Mouse (Mus musculus) embryonic facial prominence, embryonic 14.5 days (tissue): ENCODE measurements around the gene Megf6. TPM values are rescaled to one million over a fixed set of nuclear protein-coding genes. Genes with fewer than 3 reads are reported as not detected.

Source experiments
- ATAC-seq: fragments of 200-750 bp; cut with Nextera tagmentation; 2 replicates; pipeline ENCODE4 v1.8.0; 2017; ENCODE audit warnings: low read depth, moderate number of reproducible peaks, moderate TSS enrichment
- DNase-seq: peaks from one replicate; pipeline ENCODE4 v3.0.0-alpha.2; 2015; ENCODE audit warnings: low spot score
- H3K27ac ChIP-seq: fragments of 300-500 bp; sonication (generic); replicated peaks from 2 replicates; pipeline ENCODE4 v1.5.1; 2014; ENCODE audit warnings: low read depth, mild to moderate bottlenecking, low read length, moderate library complexity
- H3K27me3 ChIP-seq: fragments of 300-500 bp; sonication (generic); replicated peaks from 2 replicates; pipeline ENCODE4 v1.6.1; 2014; ENCODE audit warnings: low read length; ENCODE audit not compliant: control insufficient read depth, insufficient read depth
- H3K36me3 ChIP-seq: fragments of 300-500 bp; sonication (generic); 2 replicates; pipeline ENCODE4 v1.6.1; 2014; ENCODE audit warnings: low read length, mixed read lengths; ENCODE audit not compliant: control insufficient read depth, insufficient read depth
- H3K4me1 ChIP-seq: fragments of 300-500 bp; sonication (generic); 2 replicates; pipeline ENCODE4 v1.6.1; 2014; ENCODE audit warnings: antibody characterized with exemption, low read length; ENCODE audit not compliant: control insufficient read depth, insufficient read depth
- H3K4me2 ChIP-seq: fragments of 300-500 bp; sonication (generic); 2 replicates; pipeline ENCODE4 v1.6.1; 2014; ENCODE audit warnings: low read depth, mild to moderate bottlenecking, low read length, moderate library complexity, mixed read lengths
- H3K4me3 ChIP-seq: fragments of 300-500 bp; sonication (generic); 2 replicates; pipeline ENCODE4 v1.5.1; 2014; ENCODE audit warnings: low read depth, mild to moderate bottlenecking, low read length
- H3K9ac ChIP-seq: fragments of 300-500 bp; sonication (generic); 2 replicates; pipeline ENCODE4 v1.6.1; 2014; ENCODE audit warnings: low read depth, mild to moderate bottlenecking, low read length, moderate library complexity, mixed read lengths
- H3K9me3 ChIP-seq: fragments of 300-500 bp; sonication (generic); 2 replicates; pipeline ENCODE4 v1.6.1; 2016; ENCODE audit warnings: low read length; ENCODE audit not compliant: control insufficient read depth
- WGBS: fragments of 180-500 bp; shearing (Covaris S2); extraction: QIAGEN DNeasy Blood & Tissue Kit; methylation state at CpG from one replicate; pipeline ENCODE4 v1.1.7; 2014; 5-methylcytosine and 5-hydroxymethylcytosine counted together
- polyA plus RNA-seq: library from polyadenylated mRNA; unstranded; fragments of >200 nt; fragmentation: Nextera tagmentation; extraction: Ambion mirVana; gene quantifications from 2 replicates; pipeline ENCODE4 v1.2.1, GENCODE M21; 2014

The Megf6 gene
- polyA plus RNA-seq, 1 experiment from 2014 or later, result 91.2 TPM

- Histone ChIP-seq H3K27ac (0 out of 2 replicates have a peak overlapping the region, but pooled peaks have one; percentile 63), H3K27me3 (no peaks in the 10 kb centered on the region), H3K4me1 (peaks cover 38% of the 10 kb centered on the region; the same call in 1 of the 2 replicates), H3K9ac (no peak overlapping the region), H3K4me2 (no peak overlapping the region), H3K4me3 (no peak overlapping the region), H3K36me3 (no peaks in the 10 kb centered on the region), H3K9me3 (no peaks in the 10 kb centered on the region)
- peak; percentile 59 for DNase-seq
- 60% methylated on average over 13 of the region's 13 CpGs for WGBS
- 0 out of 2 replicates have a peak, but pooled peaks have one; percentile 10 for ATAC-seq
Measured at GRCm38 (mm10) chr4:154211459-154211858, 40.9 kb downstream of the Megf6 start.

- H3K4me1 ChIP-seq, result peaks cover 50% of the 10 kb centered on the region
- WGBS, result 48% methylated on average over 7 of the region's 7 CpGs
- no peaks in the 10 kb centered on the region for H3K27me3 ChIP-seq
- H3K36me3 ChIP-seq, result no peaks in the 10 kb centered on the region
- ATAC-seq (no peak), DNase-seq (no peak)
- H3K9ac ChIP-seq, result peak overlapping the region; percentile 34; the same call in 1 of the 2 replicates
- H3K4me3 ChIP-seq, result no peak overlapping the region
- H3K4me2 ChIP-seq, result no peak overlapping the region
- H3K27ac ChIP-seq, result peak overlapping the region; percentile 61; the same call in 1 of the 2 replicates
- H3K9me3 ChIP-seq, result no peaks in the 10 kb centered on the region
Measured at GRCm38 (mm10) chr4:154213586-154213985, 43.1 kb downstream of the Megf6 start.

GRCm38 (mm10) chr4:154214075-154214474 is 43.5 kb downstream of the Megf6 start:
- Histone ChIP-seq H3K27ac (peak overlapping the region; percentile 61; the same call in 1 of the 2 replicates), H3K4me1 (peaks cover 54% of the 10 kb centered on the region), H3K36me3 (no peaks in the 10 kb centered on the region), H3K4me3 (no peak overlapping the region), H3K9ac (no peak overlapping the region), H3K9me3 (no peaks in the 10 kb centered on the region), H3K4me2 (no peak overlapping the region), H3K27me3 (no peaks in the 10 kb centered on the region)
- ATAC-seq, result no peak
- no peak for DNase-seq
- 12% methylated on average over 4 of the region's 5 CpGs for WGBS

- 23% methylated on average over 7 of the region's 7 CpGs for WGBS
- no peak overlapping the region for H3K4me2 ChIP-seq
- DNase-seq (peak; percentile 82), ATAC-seq (peak; percentile 70)
- H3K4me1 ChIP-seq, result peaks cover 46% of the 10 kb centered on the region
- H3K9ac ChIP-seq, result 0 out of 2 replicates have a peak overlapping the region, but pooled peaks have one; percentile 10
- no peaks in the 10 kb centered on the region for H3K27me3 ChIP-seq
- no peaks in the 10 kb centered on the region for H3K9me3 ChIP-seq
- no peak overlapping the region for H3K4me3 ChIP-seq
- no peaks in the 10 kb centered on the region for H3K36me3 ChIP-seq
- peak overlapping the region; percentile 76; the same call in 1 of the 2 replicates for H3K27ac ChIP-seq
Measured at GRCm38 (mm10) chr4:154217711-154218350, 47.3 kb downstream of the Megf6 start.

GRCm38 (mm10) chr4:154222773-154223172 is 52.2 kb downstream of the Megf6 start:
- no peak overlapping the region for H3K9ac ChIP-seq
- H3K4me3 ChIP-seq, result no peak overlapping the region
- no peak for ATAC-seq
- no peaks in the 10 kb centered on the region for H3K27me3 ChIP-seq
- H3K9me3 ChIP-seq, result no peaks in the 10 kb centered on the region
- WGBS, result 67% methylated on average over 6 of the region's 6 CpGs
- no peaks in the 10 kb centered on the region for H3K36me3 ChIP-seq
- peaks cover 62% of the 10 kb centered on the region for H3K4me1 ChIP-seq
- DNase-seq, result no peak
- H3K4me2 ChIP-seq, result no peak overlapping the region
- H3K27ac ChIP-seq, result 0 out of 2 replicates have a peak overlapping the region, but pooled peaks have one; percentile 89

- H3K27ac ChIP-seq, result peak overlapping the region; percentile 89
- no peaks in the 10 kb centered on the region for H3K27me3 ChIP-seq
- no peak overlapping the region for H3K4me3 ChIP-seq
- ATAC-seq (peak; percentile 87), DNase-seq (peak; percentile 94)
- H3K9ac ChIP-seq, result no peak overlapping the region
- peak overlapping the region; percentile 16 for H3K4me2 ChIP-seq
- no peaks in the 10 kb centered on the region for H3K36me3 ChIP-seq
- 15% methylated on average over 6 of the region's 6 CpGs for WGBS
- no peaks in the 10 kb centered on the region for H3K9me3 ChIP-seq
- H3K4me1 ChIP-seq, result peaks cover 55% of the 10 kb centered on the region
Measured at GRCm38 (mm10) chr4:154224267-154224969, 53.9 kb downstream of the Megf6 start.

- no peak for DNase-seq
- H3K9ac ChIP-seq, result no peak overlapping the region
- H3K27ac ChIP-seq, result peak overlapping the region; percentile 89
- 13% methylated on average over 9 of the region's 9 CpGs for WGBS
- H3K9me3 ChIP-seq, result no peaks in the 10 kb centered on the region
- ATAC-seq, result peak; percentile 7; the same call in 1 of the 2 replicates
- no peaks in the 10 kb centered on the region for H3K36me3 ChIP-seq
- peaks cover 55% of the 10 kb centered on the region for H3K4me1 ChIP-seq
- no peaks in the 10 kb centered on the region for H3K27me3 ChIP-seq
- no peak overlapping the region for H3K4me3 ChIP-seq
- H3K4me2 ChIP-seq, result peak overlapping the region; percentile 14; the same call in 1 of the 2 replicates
Measured at GRCm38 (mm10) chr4:154224970-154225309, 54.4 kb downstream of the Megf6 start.

- Histone ChIP-seq H3K36me3 (no peaks in the 10 kb centered on the region), H3K4me2 (no peak overlapping the region), H3K4me3 (no peak overlapping the region), H3K27ac (no peak overlapping the region), H3K9me3 (no peaks in the 10 kb centered on the region), H3K4me1 (peaks cover 60% of the 10 kb centered on the region), H3K9ac (0 out of 2 replicates have a peak overlapping the region, but pooled peaks have one; percentile 30), H3K27me3 (no peaks in the 10 kb centered on the region)
- ATAC-seq (no peak), DNase-seq (no peak)
- 70% methylated on average over 11 of the region's 11 CpGs for WGBS
Measured at GRCm38 (mm10) chr4:154226678-154227077, 56.1 kb downstream of the Megf6 start.
